Mouse (Mus musculus): ENCODE data around the gene Smad3.

DNA sequence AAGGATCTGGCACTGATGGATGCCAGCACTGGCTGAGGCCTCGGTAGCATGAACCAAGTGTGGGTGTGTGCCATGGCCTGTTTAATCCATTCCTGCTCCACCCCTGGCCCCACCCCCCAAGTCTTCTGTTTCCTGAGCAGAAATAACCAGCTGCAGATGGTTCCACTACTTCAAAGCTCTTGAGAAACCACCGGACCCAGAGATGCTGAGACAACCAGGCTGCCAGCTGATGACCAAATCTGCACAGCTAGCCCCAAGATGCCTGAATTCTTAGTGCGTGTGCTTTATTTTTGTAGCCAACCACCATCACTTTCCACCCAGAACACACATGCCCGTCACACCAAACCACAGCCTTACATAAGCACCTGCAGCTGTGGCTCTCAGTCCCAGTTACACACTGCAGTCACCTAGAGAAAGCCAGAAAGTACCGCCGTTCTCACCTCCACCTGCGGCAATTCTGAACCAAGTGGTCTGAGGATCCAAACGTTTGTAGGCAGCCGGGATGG, 20.3 kb downstream of the Smad3 start:
- TF ChIP-seq GATA1 (IDR thresholded peaks at IDR 0.05; ENCODE audit: borderline replicate concordance, low read length) (no peak), FLI1 (IDR thresholded peaks at IDR 0.05; ENCODE audit: low read length) (no peak)
